Mouse (Mus musculus) adrenal gland, postnatal 36 days (tissue): ENCODE measurements around the gene Cep170. TPM values are rescaled to one million over a fixed set of nuclear protein-coding genes. Genes with fewer than 3 reads are reported as not detected.

Experiments
- DNase-seq, 2 experiments: peaks; one replicate each; pipeline ENCODE4 v3.0.0; 2021; ENCODE audit warnings: mixed read lengths in 1 of 2
- microRNA-seq: library from miRNA; unstranded; fragments of <30 nt; microRNA quantifications from one replicate; pipeline ENCODE4 v1.2.0, GENCODE M21; 2021
- total RNA-seq, 2 experiments: library from RNA; stranded (reverse); gene quantifications; 2 replicates each; pipeline ENCODE4 v1.2.3; 2021

The Cep170 gene
- total RNA-seq, 2 experiments from 2014 or later, result 29.9 to 37.3 TPM

DNA sequence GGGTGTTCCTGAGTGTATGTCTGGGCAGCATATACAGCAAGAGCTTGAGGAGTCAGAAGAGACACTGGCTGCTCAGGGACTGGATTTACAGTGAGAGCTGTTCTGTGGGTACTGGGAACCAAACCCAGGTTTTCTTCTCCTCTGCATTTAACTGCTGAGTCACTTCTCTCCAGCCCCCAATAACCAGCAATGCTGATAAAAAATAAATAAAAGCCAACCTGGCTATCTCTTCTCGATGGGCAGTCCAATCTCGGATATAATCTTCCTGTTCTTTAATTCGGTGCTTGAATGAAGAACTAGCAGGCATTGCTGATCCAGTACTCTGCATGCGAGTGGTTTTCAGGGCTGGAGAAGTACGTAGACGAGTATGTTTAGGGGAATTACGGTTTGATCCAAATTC is 64.2 kb downstream of the Cep170 start:
- no peak for DNase-seq

DNA sequence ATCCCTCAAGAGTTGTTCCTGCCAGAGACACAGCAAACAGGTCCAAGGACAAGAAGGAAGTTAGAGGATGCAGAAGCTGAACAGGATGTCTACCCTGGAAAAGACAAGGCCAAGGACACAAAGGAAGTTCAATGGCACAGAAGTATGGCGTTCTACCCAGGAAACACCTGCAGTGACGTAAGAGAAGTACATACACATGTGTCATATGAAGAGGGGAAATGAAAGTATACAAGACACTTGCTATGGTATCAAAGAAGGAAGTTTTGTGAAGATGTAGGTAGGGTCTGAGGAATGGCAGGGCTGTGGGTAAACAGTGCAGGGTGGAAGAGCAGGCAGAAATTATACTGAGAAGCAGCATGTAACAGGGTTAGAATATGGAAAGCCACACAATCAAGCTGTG is 81.0 kb downstream of the Cep170 start:
- DNase-seq, result no peak

- no peak for DNase-seq
Observed at GRCm38 (mm10) chr1:176730528-176730927, 83.3 kb downstream of the Cep170 start.

GRCm38 (mm10) chr1:176727372-176727771 is 86.5 kb downstream of the Cep170 start:
- DNase-seq, result no peak

DNA sequence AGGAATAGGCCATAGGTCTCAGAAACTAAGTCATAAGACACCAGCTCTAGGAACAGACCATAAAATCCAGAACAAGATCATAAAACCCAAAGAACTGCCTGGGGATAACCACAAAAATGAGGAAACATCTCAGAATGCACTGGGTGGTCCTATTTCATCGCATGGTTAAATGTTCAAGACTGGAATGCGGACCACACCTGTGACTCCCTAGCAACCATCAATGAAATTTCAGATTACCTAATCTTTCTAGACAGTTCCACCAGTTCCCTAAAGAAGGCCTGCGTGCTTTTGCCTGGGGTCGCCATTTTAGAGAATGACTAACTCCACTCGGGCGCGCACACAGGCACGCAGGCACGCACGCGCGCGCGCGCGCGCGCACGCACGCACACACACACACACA is 89.1 kb downstream of the Cep170 start:
- no peak for DNase-seq

DNA sequence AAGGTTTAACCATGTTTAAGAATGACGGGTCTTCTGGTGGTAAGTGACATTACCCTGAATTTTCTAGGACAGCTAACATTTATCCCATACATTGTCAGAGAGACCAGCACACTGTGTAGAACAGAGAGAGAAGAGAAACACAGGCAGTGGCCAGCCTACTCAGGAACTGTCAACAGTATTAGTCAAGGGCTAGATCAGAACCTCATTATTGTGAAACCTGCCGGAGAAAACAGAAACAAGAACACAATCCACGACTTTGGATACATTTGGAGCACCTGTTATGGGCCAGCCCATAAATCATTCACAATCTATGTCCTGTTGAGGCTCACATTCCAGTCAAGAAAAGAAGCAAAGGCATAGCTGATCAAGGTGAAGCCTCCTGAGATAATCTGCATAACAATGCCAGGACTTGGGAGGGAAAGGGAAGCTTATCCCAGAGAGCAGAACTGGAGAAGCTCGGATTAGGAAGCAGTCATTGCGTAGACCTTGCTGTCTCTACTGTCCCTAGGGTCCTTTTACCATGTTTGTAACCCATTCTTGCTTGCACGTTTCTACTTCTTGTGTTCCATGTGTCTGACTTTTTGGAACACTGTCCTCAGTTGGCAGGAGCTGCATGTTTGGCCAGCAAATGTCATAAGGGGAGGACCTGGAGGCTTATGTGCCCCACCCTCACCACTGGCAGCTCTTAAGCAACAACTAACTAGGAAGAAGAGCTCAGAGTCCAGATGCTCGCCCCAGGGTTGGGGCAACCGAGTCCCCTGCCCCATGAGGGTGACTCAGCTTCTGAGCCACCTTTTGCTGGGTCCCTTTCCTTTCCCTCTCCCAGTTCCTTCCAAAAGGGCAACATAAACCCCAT is 89.8 kb downstream of the Cep170 start:
- peak; percentile 4 to 7 for DNase-seq

- peak; percentile 3 to 37 for DNase-seq
Observed at GRCm38 (mm10) chr1:176712436-176712835, 101.4 kb downstream of the Cep170 start.

- no peak for DNase-seq
Observed at GRCm38 (mm10) chr1:176700226-176700625, 113.6 kb downstream of the Cep170 start.

DNA sequence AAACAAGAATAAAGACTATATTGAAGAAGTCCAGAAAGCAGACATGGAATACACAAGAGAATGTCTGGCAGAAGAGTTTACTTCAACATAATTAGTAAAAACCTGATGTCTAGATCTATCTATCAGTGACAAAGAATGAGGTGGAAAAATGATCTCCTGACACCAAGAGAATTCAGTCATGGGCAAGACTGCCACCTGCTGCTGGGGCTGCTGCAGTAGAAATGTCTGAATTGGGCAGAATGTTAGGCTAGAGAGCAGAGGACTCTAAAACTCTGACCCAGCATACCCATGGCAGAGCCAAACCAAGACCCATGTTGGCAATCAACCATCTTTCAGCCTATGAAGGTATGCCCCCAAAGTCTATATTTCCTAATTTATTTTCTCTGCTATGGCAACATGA is 114.1 kb downstream of the Cep170 start:
- peak; percentile 22 to 26 for DNase-seq

- no peak for DNase-seq
Observed at GRCm38 (mm10) chr1:176698647-176699046, 115.2 kb downstream of the Cep170 start.

DNA sequence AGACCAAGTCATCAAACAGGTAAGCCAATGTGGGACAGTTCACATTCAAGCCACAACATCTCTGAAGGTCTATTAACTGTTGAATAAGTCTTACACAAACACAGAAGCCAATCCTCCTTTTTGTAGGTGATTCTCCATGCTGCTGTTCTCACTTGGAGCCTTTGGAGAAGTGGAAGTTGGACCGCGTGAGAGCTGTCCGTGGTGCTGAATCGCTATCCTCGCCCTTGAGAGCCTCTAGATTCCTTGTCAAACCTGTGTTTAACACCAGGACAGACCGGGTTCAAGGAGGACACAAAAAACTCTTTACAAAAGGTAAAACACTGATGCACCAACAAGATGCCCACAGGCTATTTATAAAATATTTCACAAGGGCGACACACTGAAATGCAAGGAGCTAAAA is 116.8 kb downstream of the Cep170 start:
- peak; percentile 72 to 74 for DNase-seq

DNA sequence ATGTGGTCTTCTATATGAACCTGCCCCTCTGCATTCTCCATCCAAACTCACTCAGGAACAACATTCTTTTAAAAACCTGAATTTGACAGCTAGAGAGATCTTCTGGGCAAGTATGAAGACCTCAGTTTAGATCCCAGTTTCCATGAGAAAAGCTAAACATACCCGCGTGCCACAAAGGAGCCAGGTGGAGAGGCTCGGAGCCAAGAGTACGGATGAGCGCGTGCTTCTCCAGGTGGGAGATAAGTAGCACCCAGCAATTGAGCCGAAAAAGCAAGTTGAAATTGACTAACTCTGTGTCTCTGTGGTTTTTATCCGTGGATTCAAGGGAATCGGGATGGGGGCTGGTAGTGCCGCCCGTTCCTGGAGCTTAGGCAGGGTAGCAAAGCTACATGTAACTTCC is 122.8 kb downstream of the Cep170 start:
- no peak for DNase-seq

DNA sequence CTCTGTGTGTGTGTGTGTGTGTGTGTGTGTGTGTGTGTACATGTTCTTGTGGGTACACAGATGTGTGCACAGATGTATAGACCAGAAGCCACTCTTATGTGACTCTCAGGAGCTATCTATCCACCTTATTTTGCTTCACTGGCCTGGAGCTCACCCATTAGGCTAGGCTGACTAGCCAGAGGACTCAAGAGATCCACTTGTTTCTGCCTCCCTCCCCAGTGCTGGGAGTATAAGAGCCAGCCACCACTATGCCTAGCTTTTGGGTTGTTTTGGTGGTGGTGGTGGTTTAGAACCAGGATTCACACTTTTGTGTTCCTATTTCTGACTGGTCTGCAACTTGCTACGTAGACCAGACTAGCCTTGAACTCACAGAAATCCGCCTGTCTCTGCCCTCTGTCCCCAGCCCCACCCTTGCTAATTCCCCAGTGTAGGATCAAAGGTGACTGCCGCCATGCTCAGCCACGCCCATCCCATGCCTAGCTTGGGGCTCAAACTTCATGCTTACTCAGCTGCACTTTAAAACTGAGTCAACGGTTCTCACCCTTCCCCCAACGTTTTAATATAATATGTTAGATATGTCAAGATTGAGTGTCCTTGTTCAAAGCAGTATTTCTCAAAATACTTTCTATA is 125.5 kb downstream of the Cep170 start:
- DNase-seq, result no peak

Small RNA genes lying within 50 kb of the gene (microRNA-seq; reads per million reads assigned to microRNA genes)
- 240 reads per million, percentile 63 among the genes with 10 or more reads in this experiment for gene Mir350

Other genes starting within 250 kb of the Cep170 start
- 10 to 100 TPM; 11.3 to 11.9 TPM for gene Sdccag8, start 593 bp upstream of the Cep170 start, total RNA-seq